Mouse (Mus musculus) right cerebral cortex, postnatal 14 days (tissue): Measurements from ENCODE around the gene Nupl1.

Experiments
- DNase-seq: peaks from one replicate; pipeline ENCODE4 v3.0.0; 2022

Gene Nupl1

GRCm38 (mm10) chr14:60219886-60220285 lies 31.3 kb downstream of the Nupl1 start:
- DNase-seq: no peak

- DNase-seq: no peak
Measured at GRCm38 (mm10) chr14:60217616-60218015, 33.6 kb downstream of the Nupl1 start.

GRCm38 (mm10) chr14:60216125-60216524 lies 35.1 kb downstream of the Nupl1 start:
- no peak for DNase-seq

DNA sequence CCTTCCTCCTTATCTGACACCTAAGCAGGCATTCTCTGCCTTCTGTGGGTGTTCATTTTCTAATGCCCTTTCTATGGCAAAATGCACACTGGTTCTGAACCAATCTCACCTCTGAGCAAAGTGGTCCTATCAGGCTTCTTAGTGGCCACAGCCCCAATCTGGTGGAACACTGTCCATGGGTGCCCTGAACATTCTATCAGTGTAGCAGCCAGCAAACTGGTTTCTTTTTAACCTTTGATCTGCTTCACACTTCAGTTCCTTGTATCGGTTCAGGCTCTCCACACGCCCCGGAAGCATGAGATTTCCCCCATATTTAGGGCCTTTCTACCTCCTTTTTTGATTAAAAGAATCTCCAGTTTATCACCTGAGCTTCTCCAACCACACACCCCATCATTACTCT lies 36.2 kb downstream of the Nupl1 start:
- no peak for DNase-seq

GRCm38 (mm10) chr14:60214040-60214439 lies 37.2 kb downstream of the Nupl1 start:
- no peak for DNase-seq

GRCm38 (mm10) chr14:60209166-60209565 lies 42.1 kb downstream of the Nupl1 start:
- DNase-seq: no peak

- no peak for DNase-seq
Measured at GRCm38 (mm10) chr14:60204993-60205392, 46.2 kb downstream of the Nupl1 start.

DNA sequence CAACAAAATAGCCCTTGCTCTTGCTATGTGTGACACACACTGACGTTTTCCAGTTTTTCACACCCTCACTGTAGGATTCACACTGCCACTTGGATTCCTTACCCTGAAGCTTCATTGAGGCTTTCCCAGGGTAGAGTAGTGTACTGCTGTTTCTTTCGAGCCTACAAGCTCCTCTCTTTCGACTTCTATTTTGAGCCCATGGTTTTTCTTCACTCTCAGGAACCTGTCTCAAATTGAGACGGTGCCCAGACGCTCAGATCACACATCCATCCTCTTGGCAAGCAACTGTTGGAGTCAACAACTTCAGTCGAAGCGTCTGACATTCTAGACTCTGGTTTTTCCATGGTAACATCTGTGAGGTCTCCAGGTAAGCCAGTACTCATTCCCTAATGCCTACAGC lies 54.3 kb downstream of the Nupl1 start, which contains the start of gene Atp8a2:
Gene Atp8a2, minus strand, starts transcription at position 296 of the 400 bp plus-strand sequence.
- DNase-seq: no peak

DNA sequence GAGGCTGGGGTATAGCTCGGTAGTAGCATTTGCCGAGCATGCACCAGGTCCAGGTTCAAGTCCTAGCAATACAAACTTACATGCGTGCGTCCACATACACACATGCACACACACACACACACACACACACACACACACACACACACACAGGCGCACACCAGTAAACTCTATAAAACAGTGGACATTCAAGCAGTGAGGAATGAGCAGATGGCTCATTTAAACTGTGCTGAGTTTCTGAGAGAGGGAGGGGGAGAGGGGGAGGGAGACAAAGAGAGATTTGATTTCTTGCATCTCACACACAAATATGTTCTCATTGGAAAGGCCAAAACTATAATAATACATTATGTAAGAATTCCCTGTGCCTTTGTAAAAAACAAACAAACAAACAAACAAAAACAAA lies 55.2 kb downstream of the Nupl1 start:
- no peak for DNase-seq

DNA sequence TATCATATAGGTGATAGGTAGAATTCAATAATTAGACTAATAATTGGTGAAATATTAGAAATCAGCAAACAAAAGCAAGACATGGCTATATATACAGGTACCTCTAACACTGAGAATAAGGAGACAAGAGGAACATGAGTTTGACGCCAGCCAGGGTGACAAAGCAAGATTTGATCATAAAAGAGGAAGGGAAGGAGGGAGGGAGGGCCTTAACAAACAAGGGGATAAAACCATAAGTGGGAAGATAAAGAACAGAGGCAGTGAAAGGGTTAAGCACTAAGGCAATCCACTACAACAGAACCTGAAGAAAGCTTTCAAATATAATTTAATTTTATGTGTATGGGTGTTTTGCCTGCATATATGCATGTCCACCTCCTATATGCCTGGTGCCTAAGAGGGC lies 56.6 kb downstream of the Nupl1 start:
- DNase-seq: no peak

DNA sequence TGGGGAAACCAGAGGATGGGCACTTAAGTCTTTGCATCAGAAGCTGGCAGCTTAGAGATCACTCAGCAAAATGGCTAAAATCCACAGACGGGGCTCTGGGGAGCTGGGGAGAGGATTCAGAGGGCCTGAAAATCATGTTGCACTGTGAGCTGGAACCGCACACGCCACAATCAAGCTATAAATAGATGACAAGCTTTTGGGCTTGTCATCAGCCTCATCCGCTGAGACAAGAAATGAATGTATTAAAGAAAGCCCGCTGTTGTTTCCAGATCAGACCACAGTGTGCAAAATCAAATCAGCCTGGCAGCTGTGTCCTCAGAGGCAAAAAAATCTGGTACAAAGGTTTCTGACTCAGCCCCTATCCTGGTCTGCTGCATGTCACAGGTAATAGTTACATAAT lies 61.5 kb downstream of the Nupl1 start:
- DNase-seq: no peak

DNA sequence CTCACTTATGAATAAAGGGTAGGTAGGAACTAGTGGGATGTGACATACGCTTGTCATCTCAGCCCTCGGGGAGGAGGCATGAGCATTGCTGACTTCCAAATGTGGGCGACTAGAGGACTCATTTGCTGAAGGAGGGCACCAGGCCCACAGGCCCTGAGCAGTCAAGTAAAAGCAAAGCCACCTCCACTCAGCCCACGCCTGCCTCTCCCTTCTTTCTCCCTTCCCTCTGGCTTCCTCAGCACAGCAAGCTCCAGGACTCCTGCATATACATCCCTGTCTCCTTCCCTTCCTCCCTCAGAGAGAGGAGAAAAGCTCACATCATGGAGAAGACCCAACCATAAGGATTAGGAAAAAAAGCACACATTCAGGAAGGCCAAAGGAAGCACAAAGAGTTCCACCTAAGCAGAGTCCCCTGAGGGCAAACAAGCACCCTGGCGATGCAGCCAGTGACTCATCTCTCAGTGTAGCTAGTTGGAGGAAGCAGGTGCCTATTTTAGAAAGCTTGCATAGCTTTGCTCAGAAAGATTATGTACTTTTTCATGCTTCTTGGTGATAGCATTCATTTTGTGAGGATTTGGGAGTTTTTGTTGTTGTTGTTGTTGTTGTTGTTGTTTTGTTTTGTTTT lies 62.9 kb downstream of the Nupl1 start:
- DNase-seq: no peak

GRCm38 (mm10) chr14:60181306-60181705 lies 69.9 kb downstream of the Nupl1 start:
- no peak for DNase-seq

- DNase-seq: no peak
Measured at GRCm38 (mm10) chr14:60178571-60178955, 72.7 kb downstream of the Nupl1 start.

- DNase-seq: peak; percentile 50
Measured at GRCm38 (mm10) chr14:60177614-60178570, 73.3 kb downstream of the Nupl1 start.

DNA sequence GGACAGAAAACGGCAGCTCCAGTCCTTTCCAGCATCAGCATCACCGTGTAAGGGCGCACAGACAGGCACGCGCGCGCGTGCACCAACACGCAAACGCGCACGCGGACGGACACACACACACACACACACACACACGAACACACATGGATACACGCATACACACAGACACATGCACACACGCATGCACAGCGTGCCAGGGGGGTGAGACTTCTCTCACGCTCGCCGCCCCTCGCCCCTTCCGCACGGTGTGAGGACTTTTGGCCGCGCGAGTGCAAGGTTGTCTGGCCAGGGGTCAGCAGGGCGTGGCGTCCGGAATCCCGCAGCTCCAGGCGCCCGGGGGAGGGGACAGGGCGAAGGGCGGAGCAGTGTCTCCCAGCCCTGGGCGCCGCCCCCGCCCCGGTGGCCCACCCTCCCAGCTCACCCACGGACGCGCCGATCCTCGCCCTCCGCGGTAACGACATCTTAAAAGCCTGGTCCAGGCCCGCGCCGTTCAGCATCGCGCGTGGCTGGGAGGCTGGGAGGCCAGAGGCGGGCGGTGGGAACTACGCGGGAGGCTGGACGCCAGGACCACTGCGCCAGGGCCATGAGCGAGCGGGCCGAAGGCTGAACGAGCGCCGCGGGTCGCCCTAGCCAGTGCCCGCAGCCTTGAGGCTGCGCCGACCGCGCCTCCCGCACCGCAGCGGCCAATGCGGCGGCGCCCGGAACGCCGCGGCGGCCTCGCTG lies 74.2 kb downstream of the Nupl1 start:
- DNase-seq: peak; percentile 72

DNA sequence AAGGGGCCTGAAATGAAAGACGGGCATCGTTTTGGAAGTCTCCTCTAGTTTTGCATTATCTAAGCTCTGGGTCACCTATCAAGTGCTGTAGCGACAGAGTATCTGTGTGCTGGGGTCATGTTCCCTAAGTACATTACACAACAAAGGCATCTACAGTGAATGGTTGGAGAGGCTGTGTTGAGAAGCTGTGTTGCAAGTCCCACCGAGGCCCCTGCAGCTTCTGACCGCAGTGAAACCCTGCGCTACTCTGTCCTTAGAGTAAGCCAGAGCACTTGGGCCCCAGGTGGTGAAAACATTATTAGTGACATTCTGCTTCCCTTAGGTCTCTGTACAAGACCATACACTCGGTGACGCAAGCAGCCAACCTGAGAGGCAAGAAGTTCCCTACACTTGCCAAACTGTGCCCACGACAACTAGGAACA lies 74.8 kb downstream of the Nupl1 start:
- DNase-seq: no peak

GRCm38 (mm10) chr14:60172286-60173055 lies 78.8 kb downstream of the Nupl1 start:
- DNase-seq: no peak

- no peak for DNase-seq
Measured at GRCm38 (mm10) chr14:60170845-60171610, 80.2 kb downstream of the Nupl1 start.

DNA sequence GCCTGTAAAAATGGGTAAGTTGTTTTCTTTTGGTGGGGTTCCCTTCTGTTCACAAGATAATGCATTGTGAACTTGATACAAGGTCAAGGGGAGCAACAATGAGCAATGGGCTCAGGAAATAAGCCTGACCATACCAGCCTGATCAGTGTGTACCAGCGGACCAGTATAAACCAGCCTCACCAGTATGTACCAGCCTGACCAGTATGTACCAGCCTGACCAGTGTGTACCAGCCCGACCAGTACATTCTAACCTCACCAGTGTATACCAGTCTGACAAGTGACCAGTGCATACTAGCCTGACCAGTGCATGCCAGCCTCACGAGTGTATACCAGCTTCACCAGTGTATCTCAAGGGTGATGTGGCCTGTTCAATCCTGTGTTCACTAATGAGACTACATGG lies 87.9 kb downstream of the Nupl1 start:
- DNase-seq: no peak

DNA sequence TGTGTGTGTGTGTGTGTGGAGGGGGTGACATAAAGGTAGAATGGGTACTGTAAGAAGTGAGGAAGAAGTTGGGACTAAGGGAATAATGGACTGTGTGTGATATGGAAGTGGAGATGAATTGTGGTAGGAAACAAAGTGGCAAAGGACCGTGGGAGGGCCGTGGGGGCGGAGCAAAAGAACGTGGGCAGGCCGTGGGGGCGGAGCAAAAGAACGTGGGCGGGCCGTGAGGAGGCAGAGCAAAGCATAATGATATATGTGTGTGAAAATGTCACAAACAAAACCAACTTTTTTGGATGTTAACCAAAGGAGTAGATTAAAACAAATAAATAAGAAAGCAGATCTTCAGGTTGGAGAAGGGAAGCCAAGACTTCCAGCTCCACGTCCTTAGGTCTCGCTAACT lies 98.9 kb downstream of the Nupl1 start:
- DNase-seq: no peak

- DNase-seq: no peak
Measured at GRCm38 (mm10) chr14:60148893-60149292, 102.3 kb downstream of the Nupl1 start.
